Mouse (Mus musculus) left cerebral cortex, adult 18-20 months (tissue): ENCODE results near the gene Patl2. TPM values are rescaled to one million over a fixed set of nuclear protein-coding genes. Genes with fewer than 3 reads are reported as not detected.

ENCODE experiments used
- DNase-seq, 2 experiments: peaks; one replicate each; pipeline ENCODE4 v3.0.0; 2021 to 2022; ENCODE audit warnings: low spot score in 2 of 2, mixed read lengths in 1 of 2
- total RNA-seq, 2 experiments: library from RNA; stranded (reverse); gene quantifications; 2 replicates each; pipeline ENCODE4 v1.2.3; 2021

Gene Patl2
- total RNA-seq, 2 experiments from 2014 or later: 0.14 TPM; not detected in 1

DNA sequence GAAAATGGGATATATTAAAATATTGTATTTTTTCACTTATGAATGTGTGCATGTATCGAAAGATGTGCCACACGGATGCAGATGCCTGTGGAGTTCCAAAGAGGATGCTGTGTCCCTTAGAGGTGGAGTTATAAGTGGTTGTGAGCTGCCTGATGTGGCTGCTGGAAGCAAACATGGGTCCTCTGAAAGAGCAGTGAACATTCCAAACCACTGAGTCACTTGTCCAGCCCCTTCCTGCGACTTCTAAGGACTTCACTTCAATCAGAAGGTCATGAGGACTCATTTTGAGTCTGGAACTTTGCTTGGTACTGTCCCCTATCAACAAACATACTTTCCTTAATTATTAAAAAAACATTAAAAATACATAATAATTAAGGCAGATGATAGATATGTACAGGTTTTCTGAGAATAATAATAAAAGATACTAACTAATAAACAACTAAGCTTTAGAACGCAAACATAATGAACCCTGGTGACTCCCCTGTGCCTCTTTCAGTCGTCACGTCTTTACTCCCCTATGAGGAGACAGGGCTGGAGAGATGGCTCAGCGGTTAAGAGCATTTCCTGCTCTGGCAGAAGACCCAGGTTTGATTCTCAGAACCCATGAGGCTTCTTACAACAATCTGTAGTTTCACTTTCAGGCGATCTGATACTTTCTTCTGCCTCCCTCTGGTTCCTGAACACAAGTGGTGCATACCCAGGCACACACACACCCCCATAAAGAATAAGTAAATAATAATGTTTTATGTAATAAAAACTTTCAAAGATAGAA is 5.8 kb downstream of the Patl2 start:
- no peak for DNase-seq

DNA sequence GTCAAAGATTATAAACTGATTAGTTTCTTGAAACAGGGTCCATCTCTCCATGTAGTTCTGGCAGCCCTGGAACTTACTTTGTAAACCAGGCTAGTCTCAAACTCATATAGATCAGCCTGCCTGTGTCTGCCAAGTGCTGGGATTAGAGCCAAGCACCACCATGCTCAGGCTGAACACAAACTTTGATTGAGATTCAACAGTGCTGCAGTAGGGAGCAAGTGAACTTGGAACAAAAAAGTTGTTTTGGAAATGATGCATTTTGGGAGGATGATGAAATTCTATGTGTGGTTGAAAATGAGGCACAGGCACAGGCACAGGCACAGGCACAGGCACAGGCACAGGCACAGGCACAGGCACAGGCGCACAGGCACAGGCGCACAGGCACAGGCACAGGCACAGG is 13.8 kb downstream of the Patl2 start:
- DNase-seq: no peak

DNA sequence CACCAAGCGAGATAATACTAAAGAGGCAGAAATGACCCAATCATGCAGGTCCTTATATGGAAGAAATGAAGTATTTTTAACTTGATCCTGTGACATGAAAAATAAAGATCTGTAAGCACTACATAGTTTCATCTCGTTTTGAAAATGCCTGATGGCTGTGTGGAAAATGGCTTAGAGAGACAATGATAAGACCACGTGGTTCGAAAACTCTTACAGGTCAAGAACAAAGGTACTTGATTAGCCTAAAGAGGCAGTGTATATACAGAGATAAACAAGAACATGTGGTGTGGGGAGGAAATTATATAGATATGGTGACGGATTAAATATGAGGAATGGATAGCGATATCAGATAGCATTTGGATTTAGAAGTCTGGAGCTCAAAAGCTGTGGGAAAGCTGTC is 14.7 kb downstream of the Patl2 start:
- DNase-seq: no peak

DNA sequence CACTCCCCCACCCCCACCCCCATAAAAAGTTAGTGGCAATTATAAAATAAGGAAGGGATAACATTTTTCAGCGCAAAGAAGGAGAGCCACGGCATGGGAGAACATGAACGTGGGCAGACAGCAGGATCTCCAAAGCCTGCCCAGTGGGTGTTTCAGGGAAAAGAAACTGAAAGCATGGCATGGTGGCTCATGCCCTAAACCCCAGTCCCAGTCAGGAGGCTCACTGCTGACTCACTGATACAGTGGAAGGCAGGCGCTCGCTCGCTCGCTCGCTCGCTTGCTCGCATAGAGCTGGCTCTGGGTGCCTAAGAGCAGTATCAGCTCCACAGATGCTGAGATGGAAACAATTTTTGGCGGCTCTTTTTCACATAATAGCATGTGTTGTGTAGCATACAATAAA is 21.7 kb downstream of the Patl2 start:
- DNase-seq: peak; percentile 19 to 51

DNA sequence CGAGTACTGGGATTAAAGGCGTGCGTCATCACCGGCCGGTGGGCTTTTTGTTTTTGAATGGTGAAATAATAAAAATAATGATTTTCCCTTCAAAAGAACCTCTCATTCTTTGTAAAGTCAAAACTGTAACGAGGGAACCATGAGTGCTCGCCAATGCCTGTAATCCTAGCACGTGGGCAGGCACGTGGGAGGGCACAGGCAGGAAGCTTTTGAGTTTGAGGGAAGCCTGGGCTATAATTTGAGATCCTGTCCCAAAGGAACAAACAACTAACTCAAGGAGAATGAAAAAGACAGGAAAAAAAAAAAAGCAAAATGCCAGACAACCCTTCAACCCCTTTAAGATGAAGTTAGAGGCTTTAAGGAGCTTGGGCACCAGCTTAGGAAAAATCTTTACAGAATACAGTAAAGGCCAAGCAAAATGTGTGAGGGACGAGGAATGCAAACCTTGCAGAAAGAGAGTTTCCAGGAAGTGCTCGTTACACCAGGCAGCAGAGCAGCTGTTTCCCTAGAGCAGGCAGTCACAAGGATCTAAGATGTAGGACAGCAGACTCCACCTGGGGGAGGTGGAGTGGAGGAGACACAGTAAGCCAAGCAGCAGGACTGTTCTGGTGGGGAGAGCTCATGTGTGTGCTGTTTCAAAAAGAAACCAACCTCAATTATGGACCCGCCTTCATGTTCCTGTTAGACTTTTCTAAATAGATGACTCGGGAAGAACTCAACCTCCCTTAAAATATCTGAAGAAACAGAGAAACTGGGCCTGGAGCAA is 22.4 kb downstream of the Patl2 start:
- peak; percentile 26 to 45 for DNase-seq

DNA sequence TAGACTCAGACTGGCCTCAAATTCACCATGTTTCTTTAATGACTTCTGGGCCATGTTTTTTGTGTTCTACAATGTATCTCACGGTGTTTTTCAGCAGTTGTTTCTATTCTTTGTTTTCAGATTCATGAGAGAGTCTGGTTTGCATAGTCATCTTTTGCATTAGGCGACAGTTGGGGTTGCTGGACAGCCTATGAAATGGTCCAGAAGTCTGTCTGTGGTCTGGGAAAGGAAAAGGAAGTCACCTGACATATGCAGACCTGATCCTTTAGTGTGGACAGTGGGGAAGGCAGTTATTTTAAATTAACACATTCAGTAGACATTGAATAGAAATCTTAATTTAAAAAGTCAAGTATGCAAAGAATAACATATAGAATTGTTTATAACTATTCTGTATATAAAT is 23.5 kb downstream of the Patl2 start:
- no peak for DNase-seq

DNA sequence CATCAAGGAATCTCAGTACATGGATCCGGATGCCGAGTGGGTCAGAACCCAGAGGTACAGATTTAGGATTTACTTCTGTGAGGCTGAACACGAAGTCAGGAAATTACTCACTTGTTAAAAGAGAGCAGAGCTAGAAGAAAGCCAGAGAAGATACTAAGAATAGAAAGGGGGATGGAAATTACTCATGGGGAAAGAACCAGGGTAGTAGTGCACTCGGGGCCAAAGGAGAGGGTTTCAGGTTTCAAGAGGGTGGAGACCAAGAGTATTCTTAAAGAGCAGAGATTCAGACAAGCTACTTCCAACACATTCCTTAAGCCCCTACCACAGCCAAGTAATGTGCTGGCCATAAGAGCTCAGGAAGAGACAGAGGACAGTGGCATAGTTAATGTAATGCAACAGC is 24.4 kb downstream of the Patl2 start:
- DNase-seq: no peak

DNA sequence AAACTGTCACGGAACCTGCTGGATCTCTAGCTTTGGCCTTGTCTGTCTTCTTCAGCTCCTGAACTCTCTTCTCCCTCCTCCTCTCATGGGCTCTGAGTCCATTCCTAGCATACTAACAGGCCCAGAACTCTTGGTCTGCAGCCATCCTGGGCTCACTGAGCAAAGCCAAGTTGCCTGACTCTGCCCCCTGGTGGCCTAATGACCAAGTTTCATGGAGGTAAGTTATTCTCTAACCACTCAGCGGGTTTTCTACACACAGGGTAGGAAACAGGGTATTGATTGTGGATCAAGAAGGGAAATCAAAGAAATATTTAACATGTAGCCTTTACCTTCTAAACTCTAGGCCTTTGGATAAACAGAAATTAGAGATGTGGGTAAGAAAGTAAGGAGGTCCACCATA is 25.3 kb downstream of the Patl2 start, which contains the start of gene Trim69:
Gene Trim69 (plus strand): TSS at position 21 of the 400 bp plus-strand sequence.
- peak; percentile 73 for DNase-seq

DNA sequence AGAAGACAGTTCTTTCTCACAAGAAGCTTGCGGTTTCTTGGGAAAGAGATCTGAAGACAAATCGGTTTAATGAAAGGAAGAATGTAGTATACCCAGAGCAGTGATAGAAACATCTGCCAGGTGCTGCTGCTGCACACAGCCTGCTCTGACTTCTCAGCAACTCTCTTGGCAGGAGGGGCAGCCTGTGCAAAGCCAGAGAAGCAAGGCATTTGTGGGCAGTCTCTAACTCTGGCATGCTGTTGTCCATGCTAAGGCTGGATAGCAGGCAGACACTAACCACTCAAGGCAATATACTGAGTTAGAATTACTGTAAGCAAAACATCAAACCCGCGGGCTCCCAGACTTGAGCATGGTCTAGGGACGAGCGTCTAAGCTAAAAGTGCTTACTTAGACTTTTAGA is 26.3 kb downstream of the Patl2 start:
- no peak for DNase-seq

DNA sequence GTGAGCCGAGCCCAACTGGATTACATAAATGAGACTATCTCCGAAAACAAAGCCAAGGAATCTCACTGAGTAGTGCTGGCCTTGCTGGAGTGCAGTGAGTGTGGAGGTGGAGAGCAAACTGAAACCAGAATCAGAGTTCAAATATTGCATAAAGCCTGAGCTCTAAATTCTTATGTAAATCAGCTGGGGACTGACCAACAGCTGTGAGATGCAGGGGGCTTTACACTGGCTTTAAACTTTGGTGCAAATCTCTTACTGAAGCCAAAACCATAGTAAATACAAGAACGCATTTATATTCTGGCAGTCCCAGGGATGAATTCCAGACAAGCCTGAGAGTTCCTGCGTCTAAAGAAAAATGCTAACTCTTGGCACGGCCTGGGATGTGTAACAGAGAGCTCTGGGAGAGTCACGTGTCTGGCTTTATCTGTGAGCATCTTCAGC is 27.6 kb downstream of the Patl2 start:
- no peak for DNase-seq

DNA sequence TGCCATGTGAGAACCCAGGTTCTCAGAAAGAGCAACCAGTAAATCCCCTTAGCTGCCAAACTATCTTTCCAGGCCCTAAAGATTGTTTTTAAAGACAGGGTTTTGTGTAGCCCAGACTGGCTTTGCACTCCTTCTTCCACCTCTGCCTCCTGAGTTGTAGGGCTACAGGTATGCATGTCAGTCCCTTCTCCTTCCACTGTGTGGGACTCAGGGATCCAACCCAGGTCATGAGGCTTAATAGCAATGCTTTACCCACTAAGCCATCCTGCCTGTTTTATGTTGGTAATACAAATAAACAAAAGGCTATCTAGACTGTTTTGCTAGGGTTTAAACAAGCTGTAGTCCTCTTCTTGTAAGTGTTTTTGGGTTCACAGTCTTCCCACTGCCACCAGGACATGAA is 28.4 kb downstream of the Patl2 start:
- DNase-seq: no peak

DNA sequence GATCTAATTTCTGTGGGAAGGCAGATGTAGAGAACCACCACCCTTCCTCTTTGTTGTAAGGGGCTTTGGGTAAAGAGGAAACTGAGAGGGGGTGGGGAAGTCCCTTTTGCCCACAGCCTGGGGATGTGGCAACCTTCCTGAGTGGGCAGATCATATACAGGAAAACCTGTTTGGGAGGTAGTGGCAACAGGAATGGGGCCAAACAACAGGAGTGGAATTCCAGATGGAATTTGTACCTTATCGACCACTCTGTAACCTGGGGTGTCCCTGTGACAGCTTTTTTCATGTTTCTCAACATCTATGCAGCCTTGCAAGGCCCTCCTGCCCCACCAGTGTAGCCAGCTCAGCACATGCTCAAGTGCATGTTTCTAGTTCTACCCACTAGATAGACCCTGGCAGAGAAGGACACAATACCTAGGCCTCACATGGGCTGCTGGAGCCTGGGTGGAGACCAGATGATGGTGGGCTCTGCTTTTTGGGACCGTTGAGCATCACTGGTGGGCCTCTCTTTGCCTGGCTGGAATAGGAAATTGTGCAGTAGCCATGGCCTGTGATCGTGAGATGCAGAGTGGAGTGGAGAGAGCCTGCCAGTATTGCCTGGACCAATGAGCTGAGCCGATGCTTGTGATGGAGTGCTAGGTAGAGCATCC is 29.8 kb downstream of the Patl2 start:
- no peak for DNase-seq

DNA sequence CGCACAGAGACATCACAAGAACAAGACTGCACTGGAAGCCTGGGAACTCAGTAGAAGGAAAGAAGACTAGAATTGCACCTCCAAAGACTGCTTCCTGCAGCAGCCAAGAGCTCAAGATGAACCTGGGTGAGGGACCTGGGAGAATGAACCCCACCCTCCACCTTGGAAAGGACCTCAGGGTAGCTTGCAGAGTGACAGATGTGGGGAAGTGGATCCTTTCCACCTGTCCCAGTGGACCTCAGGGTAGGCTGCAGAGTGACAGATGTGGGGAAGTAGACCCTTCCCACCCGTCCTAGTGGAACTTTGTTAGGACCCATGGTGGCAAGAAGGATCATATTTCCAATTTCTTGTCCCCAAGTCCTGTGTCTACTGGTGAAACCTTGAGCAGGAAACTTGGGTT is 30.7 kb downstream of the Patl2 start:
- DNase-seq: no peak

DNA sequence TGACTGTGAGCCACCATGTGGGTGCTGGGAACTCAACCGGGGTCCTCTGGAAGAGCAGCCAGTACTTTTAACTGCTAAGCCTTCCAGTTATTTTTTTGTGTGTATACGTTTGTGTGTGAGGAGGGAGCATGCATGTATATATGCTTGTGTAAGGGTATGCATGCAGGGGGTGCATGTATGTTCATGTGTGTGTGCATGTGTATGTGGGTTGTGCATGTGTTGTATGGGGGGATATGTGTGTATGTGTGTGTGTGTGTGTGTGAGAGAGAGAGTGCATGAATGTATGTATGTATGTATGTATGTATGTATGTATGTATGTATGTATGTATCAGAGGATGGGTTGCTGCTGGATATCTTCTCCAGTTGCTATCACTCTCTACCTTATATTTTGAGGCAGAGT is 31.5 kb downstream of the Patl2 start:
- no peak for DNase-seq

DNA sequence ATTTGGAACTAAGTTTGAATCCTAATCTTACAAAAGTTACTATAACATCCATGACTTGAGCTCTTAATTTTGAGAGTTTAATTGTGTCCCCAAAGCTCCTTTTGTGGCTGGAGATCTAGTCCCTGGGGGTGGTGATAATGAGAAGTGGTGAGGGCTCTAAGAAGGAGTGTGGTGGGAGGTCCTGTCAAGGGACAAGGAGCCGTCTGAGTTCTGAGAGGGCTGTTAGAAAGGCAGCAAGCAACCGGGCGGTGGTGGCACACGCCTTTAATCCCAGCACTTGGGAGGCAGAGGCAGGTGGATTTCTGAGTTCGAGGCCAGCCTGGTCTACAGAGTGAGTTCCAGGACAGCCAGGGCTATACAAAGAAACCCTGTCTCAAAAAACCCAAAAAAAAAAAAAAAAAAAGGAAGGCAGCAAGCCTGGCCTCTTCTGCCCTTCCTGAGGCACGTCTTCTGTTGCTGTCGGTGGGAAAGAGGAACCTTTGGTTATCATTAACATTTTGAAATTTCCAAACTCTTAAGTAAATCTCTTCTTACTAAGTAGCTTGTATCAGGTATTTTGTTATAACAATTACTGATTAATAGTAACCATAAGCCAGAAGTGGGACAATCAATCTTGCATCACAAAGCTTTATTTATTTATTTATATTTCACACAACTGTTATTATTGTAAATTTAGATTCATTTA is 32.2 kb downstream of the Patl2 start:
- DNase-seq: no peak

DNA sequence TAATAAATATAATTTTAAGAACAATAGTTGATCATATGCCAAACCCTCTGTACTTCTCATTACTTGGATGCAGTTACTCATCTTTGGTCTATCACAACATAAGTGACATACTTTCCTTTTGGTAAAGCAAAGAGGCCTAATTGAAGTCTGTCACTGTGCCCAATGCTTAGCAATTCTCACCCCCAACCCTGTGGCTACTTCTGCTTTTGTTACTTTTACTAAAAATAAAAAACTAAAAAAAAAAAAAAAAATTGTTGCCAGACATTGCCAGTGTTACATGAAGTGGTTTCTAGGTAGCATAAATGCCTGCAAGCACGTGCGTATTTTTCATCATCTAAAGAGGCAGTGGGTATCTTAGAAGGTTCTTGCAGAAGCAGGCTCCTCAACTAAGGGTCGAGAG is 33.1 kb downstream of the Patl2 start:
- DNase-seq: no peak

DNA sequence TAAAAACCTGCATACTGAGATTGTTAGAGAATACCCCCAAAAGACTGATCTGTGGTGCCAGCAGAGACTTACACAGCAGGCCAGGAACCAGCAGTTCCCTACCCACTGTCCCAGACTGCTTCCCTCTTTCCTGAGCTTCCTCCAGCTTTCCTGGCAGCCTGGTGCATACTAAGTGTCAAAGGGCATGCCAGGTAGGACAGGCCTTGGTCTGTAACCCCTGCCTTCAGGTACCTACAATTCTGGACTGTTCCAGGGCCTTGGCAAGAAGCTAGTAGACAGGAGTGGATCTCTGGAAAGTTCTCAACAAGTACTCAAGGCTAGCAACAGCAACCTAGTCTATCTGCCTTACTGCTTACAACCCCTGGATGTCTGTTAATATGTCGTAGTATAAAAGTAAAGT is 34.8 kb downstream of the Patl2 start:
- DNase-seq: no peak

DNA sequence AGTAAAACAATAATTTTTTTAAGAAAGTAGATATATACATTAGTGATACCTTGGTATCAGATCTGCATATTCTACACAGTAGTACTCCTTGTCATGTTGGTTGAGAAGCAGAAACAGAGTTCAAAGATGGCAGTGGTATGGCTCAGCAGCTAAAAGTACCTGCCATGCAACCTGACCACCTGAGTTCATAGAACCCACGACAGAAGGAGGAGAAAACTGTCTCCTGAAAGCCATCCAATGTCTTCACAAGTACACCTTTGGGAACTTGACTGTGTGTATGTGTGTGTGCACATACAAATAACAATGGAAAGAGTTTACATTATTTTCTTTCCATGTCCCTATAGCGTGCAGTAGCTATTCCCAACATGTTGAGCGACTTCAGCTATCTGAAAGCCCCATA is 36.3 kb downstream of the Patl2 start:
- no peak for DNase-seq

DNA sequence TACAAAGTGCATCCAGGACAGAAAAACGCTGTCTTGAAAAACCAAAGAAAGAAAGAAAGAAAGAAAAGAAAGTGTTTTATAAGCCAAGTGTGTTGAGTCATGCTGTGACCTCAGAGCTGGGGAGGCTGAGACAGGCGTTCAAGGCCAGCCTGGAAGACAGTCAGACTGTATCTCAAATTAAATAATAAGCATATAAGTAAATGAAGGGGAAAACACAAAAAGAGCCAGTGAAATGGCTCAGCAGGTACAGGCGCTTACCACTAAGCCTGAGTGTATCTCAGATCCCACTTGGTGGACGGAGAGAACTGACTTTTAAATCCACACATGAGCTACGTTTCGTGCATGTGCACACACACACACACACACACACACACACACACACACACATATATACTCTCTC is 36.7 kb downstream of the Patl2 start:
- DNase-seq: no peak

DNA sequence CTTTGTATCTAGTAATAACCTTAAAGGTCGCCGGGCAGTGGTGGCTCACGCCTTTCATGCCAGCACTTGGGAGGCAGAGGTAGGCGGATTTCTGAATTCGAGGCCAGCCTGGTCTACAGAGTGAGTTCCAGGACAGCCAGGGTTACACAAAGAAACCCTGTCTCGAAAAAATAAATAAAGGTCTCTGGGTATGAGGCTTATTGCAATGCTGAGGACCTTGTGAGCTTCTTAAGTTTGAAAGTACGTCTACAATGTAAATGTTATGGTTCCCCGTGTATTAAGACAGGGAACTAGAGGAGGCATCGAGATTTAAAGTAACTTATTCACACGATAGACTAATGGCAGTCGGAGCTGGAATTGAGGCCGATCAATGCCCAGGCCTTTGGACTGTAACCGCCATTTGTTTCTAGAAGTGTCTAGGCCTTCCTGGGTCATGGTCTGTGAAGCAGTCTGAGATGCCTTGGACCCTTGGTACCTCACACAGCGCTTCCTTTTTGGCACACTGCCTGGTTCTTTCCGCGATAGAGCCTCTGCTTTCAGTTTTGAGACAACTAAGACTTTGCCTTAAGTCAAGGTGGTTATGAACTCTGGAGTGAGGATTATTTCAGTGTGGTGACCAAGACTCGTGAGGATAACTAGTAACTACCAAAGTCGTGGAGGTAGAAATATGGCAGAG is 37.6 kb downstream of the Patl2 start:
- peak in 1 of 2 experiments; percentile 34 for DNase-seq
